Mouse (Mus musculus) myocyte (in vitro differentiated cells): ENCODE data around the gene Ankrd34a. TPM values are rescaled to one million over a fixed set of nuclear protein-coding genes. Genes with fewer than 3 reads are reported as not detected.

Experiments
- H3K27me3 ChIP-seq: one replicate; pipeline ENCODE4 v1.6.1; 2011; ENCODE audit not compliant: control insufficient read depth, insufficient read depth, insufficient read length
- H3K36me3 ChIP-seq: one replicate; pipeline ENCODE4 v1.6.1; 2011; ENCODE audit not compliant: control insufficient read depth, insufficient read depth
- H3K4me2 ChIP-seq: one replicate; pipeline ENCODE4 v1.6.1; 2011; ENCODE audit warnings: low read depth, control low read depth
- H3K4me3 ChIP-seq: one replicate; pipeline ENCODE4 v1.5.1; 2011; ENCODE audit warnings: mild to moderate bottlenecking, control low read depth, moderate library complexity
- H3K79me2 ChIP-seq: one replicate; pipeline ENCODE4 v1.6.1; 2011; ENCODE audit not compliant: control insufficient read depth, insufficient read depth
- H3ac ChIP-seq: one replicate; pipeline ENCODE4 v1.6.1; 2011; ENCODE audit not compliant: control insufficient read depth, insufficient read length
- CEBPB ChIP-seq: IDR thresholded peaks from 2 replicates; pipeline ENCODE4 v1.6.1; 2011; ENCODE audit warnings: mild to moderate bottlenecking, moderate library complexity; ENCODE audit not compliant: poor library complexity, insufficient read depth, severe bottlenecking
- E2F4 ChIP-seq: IDR thresholded peaks from one replicate; pipeline ENCODE4 v1.6.1; 2011; ENCODE audit warnings: mild to moderate bottlenecking, control low read depth, moderate library complexity; ENCODE audit not compliant: insufficient read depth
- MAX ChIP-seq: IDR thresholded peaks from one replicate; pipeline ENCODE4 v1.6.1; 2011; ENCODE audit warnings: low read depth, mild to moderate bottlenecking, control low read depth
- MYOD1 ChIP-seq, 3 experiments: IDR thresholded peaks; one replicate each; pipeline ENCODE4 v1.6.1; 2011; ENCODE audit warnings: control low read depth in 2 of 3, low read depth in 2 of 3, mild to moderate bottlenecking in 2 of 3, moderate library complexity in 1 of 3; ENCODE audit not compliant: insufficient read length in 2 of 3, control insufficient read depth in 1 of 3
- MYOG ChIP-seq, 3 experiments: IDR thresholded peaks; one replicate each; pipeline ENCODE4 v1.6.1; 2011; ENCODE audit warnings: control low read depth in 2 of 3, low read depth in 2 of 3, mild to moderate bottlenecking in 2 of 3; ENCODE audit not compliant: insufficient read length in 2 of 3, control insufficient read depth in 1 of 3, insufficient read depth in 1 of 3
- POLR2A ChIP-seq: IDR thresholded peaks from one replicate; pipeline ENCODE4 v1.6.1; 2011; ENCODE audit warnings: low read depth, mild to moderate bottlenecking, control low read depth, moderate library complexity; ENCODE audit not compliant: insufficient read length
- POLR2AphosphoS2 ChIP-seq: IDR thresholded peaks from one replicate; pipeline ENCODE4 v1.6.1; 2011; ENCODE audit warnings: low read depth, control low read depth; ENCODE audit not compliant: insufficient read length
- REST ChIP-seq: IDR thresholded peaks from one replicate; pipeline ENCODE4 v1.6.1; 2011; ENCODE audit warnings: mild to moderate bottlenecking, control low read depth, moderate library complexity; ENCODE audit not compliant: insufficient read depth, insufficient read length
- SRF ChIP-seq: IDR thresholded peaks from one replicate; pipeline ENCODE4 v1.6.1; 2011; ENCODE audit warnings: low read depth; ENCODE audit not compliant: control insufficient read depth, insufficient read length
- TCF12 ChIP-seq: IDR thresholded peaks from one replicate; pipeline ENCODE4 v1.6.1; 2011; ENCODE audit warnings: mild to moderate bottlenecking, control low read depth; ENCODE audit not compliant: poor library complexity, insufficient read depth, severe bottlenecking
- TCF3 ChIP-seq: IDR thresholded peaks from one replicate; pipeline ENCODE4 v1.6.1; 2011; ENCODE audit warnings: low read depth, control low read depth; ENCODE audit not compliant: insufficient read length
- USF1 ChIP-seq: IDR thresholded peaks from one replicate; pipeline ENCODE4 v1.6.1; 2011; ENCODE audit warnings: low read depth, mild to moderate bottlenecking, control low read depth, moderate library complexity
- polyA plus RNA-seq: library from polyadenylated mRNA; unstranded; fragments of >200 nt; fragmentation: generic; extraction: Trizol; gene quantifications from one replicate; pipeline ENCODE4 v1.2.1, GENCODE M21; 2012; ENCODE audit warnings: missing spikeins

Ankrd34a gene
- polyA plus RNA-seq, 1 experiment = 2.5 TPM

DNA sequence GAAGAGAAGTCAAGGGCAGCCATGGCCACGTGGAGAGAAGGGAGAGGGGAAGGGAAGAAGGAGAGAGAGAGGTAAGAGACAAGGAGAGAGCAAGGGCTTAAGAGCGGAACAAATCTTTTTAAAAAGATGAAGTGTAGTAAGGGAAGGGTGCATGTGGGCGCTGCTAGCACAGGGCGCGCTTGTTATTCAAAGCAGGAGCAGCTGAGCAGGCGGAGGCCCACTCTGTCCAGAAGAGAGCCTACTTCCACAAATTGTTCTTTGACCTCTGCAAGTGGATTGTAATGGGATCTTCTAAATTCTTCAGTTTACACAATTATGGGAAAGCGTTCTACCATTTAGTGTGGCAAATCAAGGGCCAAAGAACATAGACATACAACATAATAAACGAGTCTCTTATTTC is 27.8 kb upstream of the Ankrd34a start:
- Histone ChIP-seq H3K4me3 (no peak overlapping the region), H3ac (no peak overlapping the region), H3K79me2 (no peaks in the 10 kb centered on the region), H3K4me2 (no peak overlapping the region), H3K27me3 (no peaks in the 10 kb centered on the region), H3K36me3 (no peaks in the 10 kb centered on the region)
- TF ChIP-seq MYOG (IDR thresholded peaks at IDR 0.05; ENCODE audit: control insufficient read depth in 1 of 3, insufficient read depth in 1 of 3, insufficient read length in 2 of 3, low read depth in 2 of 3) = no peak

GRCm38 (mm10) chr3:96569506-96569905 is 26.9 kb upstream of the Ankrd34a start:
- Histone ChIP-seq H3K4me3 (no peak overlapping the region), H3K27me3 (no peaks in the 10 kb centered on the region), H3K36me3 (no peaks in the 10 kb centered on the region), H3K79me2 (no peaks in the 10 kb centered on the region), H3K4me2 (no peak overlapping the region), H3ac (no peak overlapping the region)
- TF ChIP-seq POLR2A (no peak), USF1 (no peak), MAX (no peak), REST (no peak), E2F4 (no peak), MYOD1 (IDR thresholded peaks at IDR 0.05; ENCODE audit: control insufficient read depth in 1 of 3, insufficient read length in 2 of 3, low read depth in 2 of 3) (no peak), TCF3 (no peak)

DNA sequence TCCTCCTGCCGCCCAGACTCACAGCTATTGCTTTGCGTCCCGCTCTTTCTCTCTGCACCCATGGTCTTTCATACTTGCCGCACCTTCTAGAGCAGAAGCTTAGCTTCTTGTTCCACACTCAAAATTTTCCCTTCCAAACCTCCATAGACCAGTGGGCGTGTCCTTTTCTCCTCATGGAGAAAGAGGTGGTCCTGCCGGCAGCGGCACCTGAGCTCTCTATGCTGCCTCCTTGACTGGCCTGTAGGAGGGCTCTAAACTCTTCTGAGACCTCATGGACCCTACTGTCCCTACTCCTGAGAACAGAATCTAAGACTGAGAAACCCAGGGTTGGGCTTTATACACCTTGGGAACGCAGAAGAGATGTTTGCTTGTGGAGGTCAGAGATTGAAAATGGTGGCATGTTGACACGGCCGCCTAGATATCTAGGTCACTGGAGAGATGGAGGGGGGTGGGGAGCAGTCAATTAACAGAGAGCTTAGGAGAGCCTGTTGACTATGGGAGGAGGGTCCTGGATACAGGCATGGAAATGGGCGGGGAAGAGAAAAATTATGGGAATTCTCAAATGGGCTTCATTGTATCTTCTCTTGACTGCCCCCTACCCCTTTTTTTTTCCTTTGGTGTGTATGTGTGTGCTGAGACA is 26.4 kb upstream of the Ankrd34a start:
- Histone ChIP-seq H3K4me2 (no peak overlapping the region), H3ac (no peak overlapping the region), H3K79me2 (no peaks in the 10 kb centered on the region), H3K4me3 (no peak overlapping the region), H3K27me3 (no peaks in the 10 kb centered on the region), H3K36me3 (no peaks in the 10 kb centered on the region)
- TF ChIP-seq REST (no peak), MAX (no peak), MYOG (IDR thresholded peaks at IDR 0.05; ENCODE audit: control insufficient read depth in 1 of 3, insufficient read depth in 1 of 3, insufficient read length in 2 of 3, low read depth in 2 of 3) (no peak), SRF (no peak), TCF12 (no peak), MYOD1 (IDR thresholded peaks at IDR 0.05; ENCODE audit: control insufficient read depth in 1 of 3, insufficient read length in 2 of 3, low read depth in 2 of 3) (no peak), CEBPB (no peak), POLR2AphosphoS2 (no peak), E2F4 (no peak), TCF3 (no peak), USF1 (no peak), POLR2A (no peak)

DNA sequence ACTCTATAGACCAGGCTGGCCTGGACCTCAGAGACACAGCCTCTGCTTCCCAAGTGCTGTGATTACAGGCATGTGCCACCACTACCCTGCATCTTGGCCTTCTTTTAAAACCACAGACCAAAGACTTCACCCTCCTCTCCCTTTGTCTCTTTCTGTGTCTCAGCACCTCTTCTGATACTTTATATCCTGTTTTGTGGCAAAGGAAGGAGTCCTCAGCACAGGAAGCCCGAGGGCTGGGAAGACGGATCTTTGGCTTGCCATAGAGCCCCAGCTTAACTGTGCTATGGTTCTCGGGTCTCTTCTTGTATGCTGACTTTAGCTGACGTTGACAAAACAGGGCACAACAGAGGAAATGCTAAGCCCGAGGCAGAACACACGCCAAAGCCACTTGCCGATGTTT is 25.8 kb upstream of the Ankrd34a start:
- H3K4me2 ChIP-seq = no peak overlapping the region
- TF ChIP-seq MYOG (IDR thresholded peaks at IDR 0.05; ENCODE audit: control insufficient read depth in 1 of 3, insufficient read depth in 1 of 3, insufficient read length in 2 of 3, low read depth in 2 of 3) (no peak), USF1 (no peak), SRF (no peak), TCF12 (no peak), TCF3 (no peak), CEBPB (no peak)
- no peaks in the 10 kb centered on the region for H3K27me3 ChIP-seq
- no peaks in the 10 kb centered on the region for H3K79me2 ChIP-seq
- H3ac ChIP-seq = no peak overlapping the region
- H3K36me3 ChIP-seq = no peaks in the 10 kb centered on the region
- no peak overlapping the region for H3K4me3 ChIP-seq

- Histone ChIP-seq H3K36me3 (no peaks in the 10 kb centered on the region), H3ac (no peak overlapping the region), H3K4me2 (no peak overlapping the region), H3K79me2 (no peaks in the 10 kb centered on the region), H3K4me3 (no peak overlapping the region), H3K27me3 (no peaks in the 10 kb centered on the region)
- TF ChIP-seq REST (no peak), POLR2AphosphoS2 (no peak), MYOG (IDR thresholded peaks at IDR 0.05; ENCODE audit: control insufficient read depth in 1 of 3, insufficient read depth in 1 of 3, insufficient read length in 2 of 3, low read depth in 2 of 3) (no peak), POLR2A (no peak), MAX (no peak), MYOD1 (IDR thresholded peaks at IDR 0.05; ENCODE audit: control insufficient read depth in 1 of 3, insufficient read length in 2 of 3, low read depth in 2 of 3) (no peak), USF1 (no peak)
Measured at GRCm38 (mm10) chr3:96571336-96571735, 25.1 kb upstream of the Ankrd34a start.
